Mouse (Mus musculus): ENCODE measurements around the gene Tgfb1i1.
A peak's percentile ranks its signal among the peaks of the same experiment; 100 is the strongest.

Tgfb1i1 gene

GRCm38 (mm10) chr7:128296514-128296913 is 49.9 kb downstream of the Tgfb1i1 start:
- no peak for DNase-seq

GRCm38 (mm10) chr7:128297291-128297616 is 50.6 kb downstream of the Tgfb1i1 start:
- DNase-seq, result no peak

- peak; percentile 82 for DNase-seq
Measured at GRCm38 (mm10) chr7:128297617-128298480, 51.2 kb downstream of the Tgfb1i1 start, which contains the start of gene BC017158. TSS of gene BC017158 (minus strand) at chr7:128298170.

- peak; percentile 67 for DNase-seq
Measured at GRCm38 (mm10) chr7:128298481-128299342, 52.1 kb downstream of the Tgfb1i1 start.

GRCm38 (mm10) chr7:128300952-128301351 is 54.3 kb downstream of the Tgfb1i1 start:
- peak; percentile 65 for DNase-seq

GRCm38 (mm10) chr7:128302151-128302550 is 55.5 kb downstream of the Tgfb1i1 start:
- no peak for DNase-seq

GRCm38 (mm10) chr7:128304198-128304597 is 57.6 kb downstream of the Tgfb1i1 start:
- no peak for DNase-seq

GRCm38 (mm10) chr7:128304907-128305306 is 58.3 kb downstream of the Tgfb1i1 start:
- peak; percentile 82 for DNase-seq

All from lung, postnatal 10 days (tissue).